Mouse (Mus musculus): ENCODE measurements around the gene L2hgdh.

DNA sequence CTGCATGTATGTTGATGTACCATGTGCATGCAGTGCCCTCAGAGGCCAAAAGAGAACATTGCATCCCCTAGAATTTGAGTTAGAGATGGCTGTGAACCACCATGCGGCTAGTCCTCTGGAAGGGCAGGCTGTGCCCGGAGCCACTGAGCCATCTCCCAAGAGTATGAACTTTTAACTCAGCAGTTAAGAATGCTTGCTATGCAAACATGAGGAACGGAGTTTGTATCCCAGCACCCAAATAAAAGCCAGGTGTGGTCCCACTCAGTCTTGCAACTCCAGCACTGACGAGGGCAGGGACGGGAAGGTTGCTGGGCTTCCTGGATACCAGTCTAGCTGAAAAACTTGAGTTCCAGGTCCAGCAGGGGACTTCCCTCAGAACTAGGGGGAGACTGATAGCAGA, 17.3 kb upstream of the L2hgdh start:
- TF ChIP-seq CTCF (conservative IDR thresholded peaks at IDR 0.05; ENCODE audit: low read length) (no peak), POU5F1 (IDR thresholded peaks at IDR 0.05; ENCODE audit: borderline replicate concordance, low read length) (no peak)
